Mouse (Mus musculus) lung, postnatal 0 days (tissue): ENCODE measurements around the gene Mex3d.

Source experiments
- CTCF ChIP-seq: IDR thresholded peaks from 2 replicates; pipeline ENCODE4 v1.5.1; 2016; ENCODE audit warnings: antibody characterized with exemption, mild to moderate bottlenecking
- EP300 ChIP-seq: IDR thresholded peaks from 2 replicates; pipeline ENCODE4 v1.6.1; 2016; ENCODE audit warnings: antibody characterized with exemption, mild to moderate bottlenecking, control low read depth

- TF ChIP-seq EP300 (no peak), CTCF (no peak)
Measured at GRCm38 (mm10) chr10:80371411-80371966, 16.0 kb downstream of the Mex3d start.
